Mouse (Mus musculus): ENCODE measurements around the gene Bcl2.
A peak's percentile ranks its signal among the peaks of the same experiment; 100 is the strongest.

Gene Bcl2

DNA sequence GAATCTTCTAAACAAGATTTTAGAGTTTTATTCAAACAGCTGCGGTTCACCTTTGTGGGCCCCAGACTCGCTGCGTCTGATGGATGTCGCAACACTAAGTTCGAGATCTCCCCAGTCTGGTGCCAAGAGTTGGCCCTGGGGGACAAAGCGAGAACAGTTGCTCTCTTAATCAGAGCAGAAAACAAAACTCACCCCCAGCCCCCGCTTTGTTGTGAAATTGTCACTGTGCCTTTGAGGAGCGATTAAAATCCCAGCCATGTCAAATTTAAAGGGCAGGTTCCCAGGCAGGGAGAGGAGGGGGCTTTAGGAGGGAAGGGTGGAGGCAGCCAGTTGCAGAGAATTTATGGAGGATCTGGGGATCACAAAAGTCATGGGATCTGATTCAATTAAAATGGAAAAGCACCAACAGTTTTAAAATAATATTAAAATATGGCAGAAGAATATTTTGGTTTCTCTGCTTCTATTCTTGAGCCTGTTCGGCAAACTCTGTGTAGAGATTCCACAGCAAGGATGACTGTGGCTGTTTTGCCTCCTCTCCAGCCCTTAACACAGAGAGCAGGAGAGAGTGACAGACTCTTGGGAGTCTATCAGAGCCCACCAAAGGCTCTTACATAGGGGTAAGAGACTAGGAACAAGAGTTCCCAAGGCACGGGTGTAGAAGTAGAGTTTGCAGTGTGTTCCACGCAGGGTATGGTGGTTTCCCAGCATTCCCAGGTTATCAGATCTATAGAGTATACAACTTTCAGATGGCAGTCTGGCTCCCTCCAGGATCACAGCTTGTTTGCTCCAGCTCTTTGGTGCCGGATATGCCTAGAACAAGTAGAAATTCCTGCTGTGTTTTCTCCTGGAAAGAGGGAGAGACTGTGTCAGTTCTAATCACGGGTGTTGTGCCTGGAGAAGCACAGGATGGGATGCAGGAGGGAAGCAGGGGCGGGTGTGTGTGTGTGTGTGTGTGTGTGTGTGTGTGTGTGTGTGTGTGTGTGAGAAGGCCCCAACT is 130.5 kb downstream of the Bcl2 start:
- DNase-seq, result peak; percentile 98

DNA sequence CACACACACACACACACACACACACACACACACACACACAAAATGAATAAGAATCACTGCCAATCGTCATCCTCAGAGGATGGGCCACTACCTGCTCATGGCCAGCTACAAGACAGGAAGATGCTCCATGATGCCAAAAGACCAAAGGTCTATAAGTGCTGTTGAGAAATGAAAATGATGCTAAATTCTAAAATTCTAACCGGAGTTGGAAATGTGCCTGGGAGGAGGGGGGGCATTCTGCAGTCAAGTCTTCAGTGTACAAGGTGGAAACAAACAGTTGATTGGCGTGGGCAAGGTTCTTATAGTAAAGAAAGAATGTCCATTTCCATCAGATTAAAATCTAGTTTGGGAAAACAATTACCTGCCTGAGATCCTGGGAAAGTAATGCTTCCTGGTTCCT is 131.3 kb downstream of the Bcl2 start:
- peak; percentile 63 for DNase-seq

DNA sequence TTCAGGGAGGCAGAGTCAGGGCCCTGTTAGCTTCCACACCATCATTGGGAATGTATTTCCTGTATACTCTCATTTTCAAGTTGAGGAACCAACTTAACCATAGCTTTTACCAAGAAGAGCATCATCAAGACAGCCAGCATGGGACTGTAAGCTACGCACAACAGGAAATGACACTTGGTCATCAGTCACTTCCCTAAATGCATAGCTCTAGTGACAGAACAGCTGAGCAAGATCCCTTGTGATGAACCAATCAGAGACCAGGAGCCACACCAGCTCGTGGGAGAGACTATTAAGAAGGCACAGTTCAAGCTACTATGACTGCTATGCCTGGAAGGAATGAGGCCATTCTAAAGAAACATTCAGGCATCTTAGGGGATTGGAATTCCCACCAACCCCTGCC is 132.3 kb downstream of the Bcl2 start:
- peak; percentile 88 for DNase-seq

DNA sequence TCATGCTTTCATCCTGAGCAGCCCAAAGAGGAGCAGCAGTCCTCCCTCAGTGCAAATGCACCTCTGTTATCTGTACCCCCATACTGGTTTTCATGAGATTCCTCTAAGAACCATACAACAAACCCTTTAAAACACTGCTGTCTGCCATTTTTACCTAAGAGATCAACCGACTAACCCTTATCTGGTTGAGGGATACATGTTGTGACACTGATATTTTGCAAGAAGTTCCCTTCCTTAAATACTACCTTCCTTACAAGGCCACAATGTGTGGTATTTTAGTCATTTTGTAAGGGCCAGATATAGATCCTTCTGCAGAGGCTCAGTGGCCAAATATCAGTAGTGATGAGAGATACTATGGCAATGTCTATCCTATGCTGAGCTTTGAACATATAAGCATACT is 134.3 kb downstream of the Bcl2 start:
- DNase-seq, result no peak

DNA sequence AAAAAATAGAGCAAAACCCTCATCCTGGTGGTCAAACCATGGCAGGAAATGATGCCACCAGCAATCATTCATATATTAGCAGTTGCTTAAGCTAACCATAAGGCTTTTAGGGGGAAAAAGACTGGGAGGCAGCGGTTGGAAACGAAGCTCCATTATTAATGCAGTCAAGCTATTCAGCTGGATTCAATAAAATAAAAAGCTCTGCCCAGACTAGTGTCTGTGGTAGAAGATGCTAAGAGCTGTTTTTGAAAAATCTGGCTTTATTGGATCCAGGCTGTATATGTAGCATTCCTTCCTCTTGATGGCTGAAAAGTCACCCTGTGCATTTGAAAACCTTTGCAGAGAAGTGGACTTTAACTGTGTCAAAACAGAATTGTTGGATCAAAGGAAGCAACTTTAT is 141.6 kb downstream of the Bcl2 start:
- no peak for DNase-seq

DNA sequence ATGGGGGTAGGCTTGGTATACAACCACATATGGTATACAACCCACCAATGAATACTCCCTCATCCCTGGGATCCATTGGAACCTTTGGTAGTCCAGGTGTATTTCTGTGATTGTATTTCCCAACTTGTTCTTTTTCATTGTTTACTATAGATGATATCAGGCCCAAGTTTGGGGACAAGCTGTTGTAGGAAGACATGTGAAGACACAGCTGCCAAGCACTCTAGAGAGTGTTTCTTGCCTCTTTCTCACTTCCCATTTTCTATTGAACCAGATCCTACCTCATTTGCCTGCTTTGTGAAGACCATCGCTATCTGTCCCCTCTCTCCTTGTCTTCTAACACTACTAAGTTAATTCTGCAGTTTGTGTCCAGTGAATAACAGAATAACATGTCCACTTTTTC is 143.2 kb downstream of the Bcl2 start:
- DNase-seq, result peak; percentile 88

DNA sequence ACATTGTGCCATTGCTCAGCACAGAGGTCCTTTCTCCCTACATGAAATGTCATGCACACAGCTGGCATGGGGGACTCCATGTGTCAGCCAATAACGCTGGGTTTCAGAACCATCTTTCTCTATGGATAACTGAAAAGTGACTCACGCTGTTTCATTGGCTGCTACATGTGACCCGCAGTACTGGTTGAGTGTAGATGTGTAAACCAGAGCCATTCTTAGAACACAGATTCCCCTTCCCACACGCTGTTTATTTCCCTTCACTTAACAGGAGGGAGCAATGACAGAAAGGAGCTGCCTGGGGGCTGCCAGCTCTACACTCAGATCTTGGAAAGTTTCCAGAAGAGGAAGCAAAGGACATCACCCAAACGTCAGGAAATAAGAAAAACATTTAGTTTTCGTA is 143.7 kb downstream of the Bcl2 start:
- DNase-seq, result peak; percentile 93

DNA sequence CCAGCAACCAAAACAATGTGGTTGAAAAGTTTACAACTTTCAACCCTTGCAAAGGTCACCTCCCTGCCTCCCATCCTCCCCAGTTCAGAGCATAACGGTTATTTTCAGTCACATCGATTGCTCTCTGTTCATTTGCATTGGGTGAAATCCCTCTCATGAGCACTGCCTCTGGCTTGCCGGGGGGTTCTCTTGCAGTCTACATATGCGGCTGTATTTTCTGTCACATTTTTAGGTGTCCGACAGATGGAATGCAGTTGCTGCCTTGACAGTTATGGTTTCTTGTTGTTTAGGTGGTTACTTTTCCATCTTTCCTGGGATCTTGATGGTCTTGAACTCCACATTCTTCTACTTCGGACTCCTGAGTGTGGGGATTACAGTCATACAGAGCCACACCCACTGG is 144.4 kb downstream of the Bcl2 start:
- peak; percentile 64 for DNase-seq

DNA sequence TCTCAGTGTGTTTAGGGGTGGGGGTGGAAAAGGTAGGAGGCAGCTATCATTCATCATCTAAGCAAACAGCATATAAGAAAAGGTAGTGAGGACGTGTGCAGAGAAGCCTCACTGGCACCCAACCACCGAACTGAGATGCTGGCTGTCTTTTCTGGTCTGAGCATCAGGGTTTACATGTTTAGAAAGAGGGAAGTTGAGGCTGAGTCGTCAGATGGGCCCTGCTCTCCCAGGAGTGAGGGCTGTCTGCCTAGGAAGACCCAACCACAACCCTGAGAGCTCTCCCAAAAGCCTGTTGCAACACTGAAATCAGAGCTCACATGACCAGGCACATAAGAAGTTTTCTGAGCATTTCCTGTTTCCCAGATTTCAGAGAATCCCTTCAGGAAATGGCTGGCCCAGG is 145.2 kb downstream of the Bcl2 start:
- DNase-seq, result no peak

DNA sequence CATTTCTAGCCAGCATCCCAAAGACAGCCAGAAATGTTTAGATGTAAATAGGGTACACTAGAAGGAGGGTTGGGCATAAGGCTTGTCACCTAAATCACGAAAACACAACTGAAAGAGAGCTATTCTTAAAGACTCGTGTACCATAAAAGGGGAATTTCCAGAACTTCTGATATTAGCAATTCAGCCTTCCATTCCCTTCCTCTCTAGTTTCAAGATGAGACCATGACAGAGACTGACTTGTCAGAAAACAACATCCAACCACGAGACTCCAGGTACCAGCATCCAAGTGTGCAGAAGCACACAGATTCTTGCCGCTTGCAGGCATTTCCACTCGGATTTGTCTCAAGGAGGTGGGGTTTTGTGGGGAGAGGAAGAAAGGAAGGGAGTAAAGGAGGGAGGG is 146.6 kb downstream of the Bcl2 start:
- DNase-seq, result peak; percentile 16

DNA sequence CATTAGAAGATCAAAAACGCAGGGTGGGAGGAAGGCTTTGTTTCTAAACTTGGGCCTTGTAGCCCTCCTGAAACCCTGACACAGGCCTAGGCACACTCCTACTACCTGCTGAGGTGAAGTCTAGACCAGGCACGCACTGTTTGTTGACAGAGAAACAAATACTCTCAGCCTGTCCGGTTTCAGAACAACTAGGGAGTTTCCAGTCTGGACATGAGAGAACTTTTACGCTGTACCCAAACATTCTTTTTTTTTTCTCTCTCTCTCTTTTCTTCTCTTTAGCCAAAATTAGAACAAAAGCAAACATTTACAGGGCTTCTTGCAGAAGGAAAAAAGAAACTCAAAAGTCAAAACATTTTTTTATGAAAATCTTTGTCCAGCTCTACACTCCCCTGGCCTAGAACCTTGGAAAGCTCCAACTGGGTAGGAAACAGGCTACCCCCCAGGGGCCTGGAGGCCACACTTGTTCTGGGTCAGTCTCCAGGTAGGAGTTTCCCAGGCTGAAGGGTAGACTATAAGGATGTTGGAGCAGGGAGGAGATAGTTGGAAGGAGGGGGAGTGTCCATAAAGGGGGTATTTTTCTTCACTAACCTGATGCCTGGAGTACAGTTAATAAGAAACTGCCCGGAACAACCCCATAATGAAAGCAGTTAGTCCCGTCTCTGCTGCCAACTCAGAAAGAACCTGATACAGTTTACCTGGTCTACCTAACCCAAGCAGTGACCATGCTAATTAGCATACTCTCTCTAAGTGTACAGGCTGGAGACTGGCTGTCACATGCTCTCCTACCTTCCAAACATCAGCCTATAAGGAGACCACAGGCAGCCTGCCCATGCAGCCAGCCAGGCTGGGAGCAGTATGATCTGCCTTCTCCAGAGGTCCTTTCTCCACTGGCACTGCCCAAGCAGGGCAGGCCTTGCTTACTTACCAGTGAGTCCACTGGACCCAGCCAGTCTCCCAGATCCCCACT is 147.7 kb downstream of the Bcl2 start:
- DNase-seq, result peak; percentile 80

DNA sequence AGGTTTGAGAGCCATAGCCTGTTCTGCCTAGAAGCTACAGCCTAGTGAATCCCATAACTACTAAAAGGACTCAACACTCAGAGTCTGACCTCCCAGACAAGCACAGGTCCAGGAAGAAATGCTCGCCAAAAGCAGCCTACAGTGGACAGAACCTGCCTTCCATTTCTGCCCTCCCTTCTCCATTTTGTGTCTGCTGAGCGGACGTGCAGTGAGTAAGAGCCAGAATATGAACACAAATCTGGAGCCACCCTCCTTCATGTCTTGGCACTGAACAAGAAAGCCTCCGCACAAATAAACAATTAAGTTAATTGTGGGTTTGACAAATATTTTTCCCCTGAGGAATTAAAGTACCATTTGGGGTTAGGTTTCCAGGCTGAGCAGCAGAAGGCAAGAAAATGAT is 148.8 kb downstream of the Bcl2 start:
- DNase-seq, result peak; percentile 81

DNA sequence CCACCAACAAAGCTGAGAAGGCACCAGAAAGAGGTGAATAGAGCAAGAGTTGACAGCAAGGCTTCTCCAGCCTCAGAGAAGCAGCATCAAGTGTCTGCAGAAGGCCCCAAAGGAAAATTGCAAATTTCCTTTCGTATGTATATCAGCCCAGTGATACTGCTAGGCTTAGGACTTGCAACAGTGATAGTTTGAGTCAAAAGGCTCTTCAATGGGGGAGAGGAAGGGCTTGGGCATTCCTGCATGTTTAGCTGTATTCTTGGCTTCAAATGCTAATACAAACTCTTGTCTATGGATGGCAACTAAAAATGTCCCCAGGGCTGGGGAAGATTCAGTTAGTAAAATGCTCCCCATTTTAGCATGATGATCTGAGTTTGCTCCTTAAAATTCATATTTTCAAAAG is 149.6 kb downstream of the Bcl2 start:
- DNase-seq, result no peak

DNA sequence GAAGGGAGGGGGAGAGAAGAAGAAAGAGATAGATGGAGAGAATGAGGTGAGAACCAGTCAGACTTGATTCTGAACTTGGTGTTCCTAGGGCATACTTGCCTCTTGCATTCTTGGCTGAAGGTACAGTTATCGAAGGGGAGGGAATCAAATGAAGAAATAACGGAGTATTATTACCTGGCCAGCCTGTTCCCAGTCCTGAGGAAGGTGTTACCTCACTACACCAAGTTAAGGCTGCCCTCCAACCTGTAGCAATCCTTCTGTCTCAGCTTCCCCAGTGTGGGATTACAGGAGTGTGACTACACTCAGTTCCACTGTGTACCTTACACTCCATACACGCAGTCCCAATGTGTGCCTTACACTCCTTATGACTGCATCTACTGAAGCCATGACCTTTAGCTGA is 151.3 kb downstream of the Bcl2 start:
- DNase-seq, result peak; percentile 67

DNA sequence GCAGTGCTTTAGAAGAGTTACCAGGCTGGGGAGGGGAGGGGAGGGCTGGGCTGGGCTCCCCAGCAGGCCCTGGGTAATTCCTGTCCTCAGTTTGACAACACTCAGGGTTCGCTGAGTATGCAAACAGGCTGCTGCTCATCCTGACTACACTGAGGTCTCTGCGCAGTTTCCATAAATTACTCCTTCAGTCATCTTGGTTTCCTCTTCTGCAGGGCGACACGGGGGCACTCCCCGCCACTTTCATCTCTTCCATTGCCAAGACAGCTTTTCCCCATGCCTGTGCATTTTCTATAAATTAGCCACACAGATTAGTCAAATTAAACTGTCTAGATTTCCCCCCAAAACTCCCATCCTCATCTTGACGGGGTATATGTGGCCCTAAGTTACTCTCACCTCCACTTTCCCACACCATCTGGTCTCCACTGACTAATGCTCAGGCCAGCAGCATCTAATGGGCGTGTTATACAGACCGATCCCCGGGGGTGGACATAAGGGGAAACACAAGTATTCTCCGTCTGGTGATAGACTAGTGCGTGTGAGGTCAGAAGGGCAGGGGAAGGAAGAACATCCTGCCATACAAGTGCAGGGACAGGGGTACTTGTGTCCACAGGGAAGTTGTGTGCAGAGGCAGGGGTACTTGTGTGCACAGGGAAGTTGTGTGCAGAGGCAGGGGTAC is 152.9 kb downstream of the Bcl2 start:
- DNase-seq, result peak; percentile 95

DNA sequence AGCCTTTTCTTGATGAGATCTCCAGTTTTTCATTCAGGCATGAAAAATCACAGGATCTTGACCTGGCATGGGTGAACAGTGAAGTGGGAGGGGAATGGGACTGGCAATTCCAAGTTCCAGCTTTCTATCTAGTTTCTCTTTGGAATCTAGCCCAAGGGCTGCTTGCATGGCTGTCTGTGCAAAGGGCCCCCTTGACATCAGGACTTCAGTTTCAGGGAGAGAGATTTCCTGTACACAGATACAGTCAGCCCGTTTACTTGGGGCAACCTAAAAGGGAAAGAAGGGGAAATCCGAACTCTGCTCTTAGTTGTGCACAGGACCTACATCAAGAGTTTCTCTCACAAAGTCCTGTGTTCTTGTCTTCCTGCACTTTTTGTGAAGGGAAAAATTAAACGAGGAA is 154.0 kb downstream of the Bcl2 start:
- DNase-seq, result peak; percentile 78

DNA sequence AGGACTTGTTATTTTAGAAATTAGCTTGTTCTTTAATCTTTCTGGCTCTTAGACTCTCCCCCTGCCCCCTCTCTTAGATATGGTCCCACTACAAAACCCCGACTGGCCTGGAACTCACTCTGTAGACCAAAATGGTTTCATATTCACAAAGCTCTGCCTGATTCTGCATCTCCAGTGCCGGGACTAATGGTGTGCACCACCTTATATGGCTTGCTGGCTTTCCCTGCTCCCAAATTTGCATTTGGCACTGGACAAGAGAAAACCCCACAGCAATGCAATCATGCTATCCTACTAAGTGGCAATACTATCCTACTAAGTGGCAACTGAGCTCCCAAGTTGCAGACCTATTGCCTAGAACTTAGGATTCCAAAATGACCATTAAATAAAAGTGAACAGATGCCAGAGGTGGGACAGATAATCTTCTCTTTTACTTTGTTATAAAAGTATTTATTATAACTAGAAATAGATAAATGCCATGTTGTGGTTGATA is 154.9 kb downstream of the Bcl2 start:
- no peak for DNase-seq

DNA sequence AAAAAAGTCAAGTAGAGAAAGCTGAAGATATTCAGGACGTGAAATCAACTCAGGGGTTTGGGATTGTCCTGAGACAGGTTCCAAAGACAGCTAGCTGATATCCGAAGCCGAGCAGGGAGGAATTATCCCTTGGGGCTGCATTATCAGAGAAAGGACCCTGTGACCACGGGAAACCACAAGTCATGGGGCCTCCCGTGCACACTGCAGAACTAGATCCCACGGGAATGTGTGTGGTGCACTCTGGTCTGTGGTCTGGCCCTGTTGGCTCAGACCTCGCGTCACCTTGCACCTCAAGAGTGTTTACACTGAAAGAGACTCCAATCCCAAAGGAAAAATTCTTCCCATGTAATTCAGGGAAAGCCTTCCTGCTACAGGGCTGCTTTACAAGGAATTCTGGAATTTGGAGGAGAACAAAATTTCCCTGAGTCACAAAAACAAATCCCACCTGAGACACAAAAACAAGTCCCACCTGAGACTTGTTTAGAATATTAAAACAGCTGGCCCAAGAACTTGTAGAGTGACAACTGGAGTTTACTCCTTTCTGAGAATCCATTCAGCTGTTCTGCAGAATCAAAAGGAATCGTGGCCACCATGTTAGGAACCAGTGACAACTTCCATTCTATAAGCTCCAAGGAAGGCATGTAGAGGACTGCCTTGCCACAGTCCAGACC is 158.4 kb downstream of the Bcl2 start:
- DNase-seq, result no peak

DNA sequence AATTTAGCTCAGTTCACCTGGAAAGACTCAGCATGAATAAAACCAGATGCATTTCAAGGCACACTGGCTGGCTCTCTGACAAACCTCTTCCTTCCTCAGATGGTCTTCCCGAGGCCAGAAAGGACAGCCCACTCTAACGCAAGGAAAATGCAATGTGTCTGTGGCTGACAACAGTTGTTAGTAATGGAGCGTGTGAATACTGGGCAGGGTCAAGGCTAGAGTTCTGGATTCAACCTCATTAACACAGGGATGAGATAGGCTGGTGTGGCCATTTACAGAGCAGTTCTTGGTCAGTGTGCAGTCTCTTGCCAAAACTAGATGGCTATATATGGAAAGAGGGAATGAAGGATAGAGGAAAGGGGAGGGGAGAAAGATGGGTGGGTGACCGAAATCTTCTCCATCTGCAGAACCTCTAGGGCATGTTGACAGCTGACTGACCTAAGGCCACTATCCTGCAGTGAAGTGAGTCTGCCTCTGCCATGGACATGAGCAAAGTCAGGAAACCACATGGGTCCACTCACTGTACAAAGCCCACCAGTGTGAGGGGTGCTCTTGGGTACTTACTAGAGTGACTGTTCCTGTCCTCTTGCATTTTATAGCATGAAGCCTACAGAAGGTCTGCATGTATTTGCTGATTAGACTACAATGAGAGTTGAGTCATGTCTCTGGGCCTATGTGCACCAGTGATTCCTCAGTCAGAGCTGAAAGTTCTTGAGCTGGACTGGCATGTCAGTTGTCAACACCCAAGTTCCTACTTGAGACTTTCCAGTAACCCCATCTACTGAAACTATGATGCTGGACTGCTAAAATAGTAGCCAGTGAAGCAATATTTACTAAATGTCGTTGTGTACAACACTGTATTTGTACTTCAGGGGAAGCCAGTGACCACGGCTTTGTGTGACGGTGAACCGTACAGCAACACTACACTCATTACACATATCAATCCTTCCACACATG is 159.9 kb downstream of the Bcl2 start:
- peak; percentile 92 for DNase-seq

DNA sequence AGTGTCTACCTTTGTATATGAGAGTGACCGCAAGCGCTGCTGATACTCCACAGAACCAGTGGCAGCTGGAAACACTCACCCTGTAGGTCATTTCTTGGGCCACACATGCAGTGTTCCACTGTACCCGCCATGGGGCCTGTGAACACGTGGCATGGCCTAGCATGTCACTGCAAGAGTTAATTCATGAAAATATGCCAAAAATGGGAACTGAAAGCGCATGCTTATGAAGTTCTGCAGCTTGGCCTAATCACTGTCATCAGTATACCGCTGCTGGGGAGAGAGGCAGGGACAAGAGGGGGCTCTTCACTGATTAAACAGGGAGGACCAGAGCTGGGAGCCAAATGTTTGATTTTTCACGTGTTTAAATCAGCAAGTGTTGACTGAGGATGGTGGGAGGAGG is 161.2 kb downstream of the Bcl2 start:
- DNase-seq, result peak; percentile 92

DNA sequence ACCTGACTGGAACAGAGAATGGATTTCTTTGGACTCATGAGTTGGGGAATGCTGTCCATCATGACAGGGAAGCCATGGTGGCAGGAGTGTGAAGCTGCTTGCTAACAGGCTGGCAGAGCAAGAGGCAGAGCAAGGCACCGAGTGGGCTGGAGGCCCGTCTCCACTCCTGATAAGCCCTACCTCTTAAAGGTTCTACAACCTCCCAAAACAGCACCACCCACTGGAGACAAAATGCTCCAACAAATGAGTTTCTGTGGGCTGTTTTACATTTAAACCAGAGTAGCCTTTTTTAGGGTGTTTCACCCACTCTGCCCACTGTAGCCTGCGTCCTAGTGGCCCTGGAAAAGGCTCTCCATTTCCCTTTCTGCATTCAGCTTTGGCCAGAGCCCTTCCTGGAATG is 163.5 kb downstream of the Bcl2 start:
- DNase-seq, result peak; percentile 74

Measured in heart, adult 11 months (tissue).